Mouse (Mus musculus) inflammation-experienced regulatory T-cells, adult 6 months (primary cell): Measurements from ENCODE around the gene Herpud1. TPM values are rescaled to one million over a fixed set of nuclear protein-coding genes. Genes with fewer than 3 reads are reported as not detected.
"Not testable (repeated sequence)": the region's sequence is repeated elsewhere in the genome, so short reads cannot be mapped to it uniquely, and the experiment has no call there.

ENCODE experiments used
- ATAC-seq: one replicate; pipeline ENCODE4 v1.8.0; 2017
- polyA plus RNA-seq, 3 experiments: library from polyadenylated mRNA; unstranded; fragments of 100-300 nt; shearing (Covaris generic); gene quantifications; one replicate each; pipeline ENCODE4 v1.2.1; 2017

The Herpud1 gene
- polyA plus RNA-seq, 3 experiments from 2014 or later, result 75.9 to 149 (median 110) TPM

- ATAC-seq, result no peak
Observed at GRCm38 (mm10) chr8:94376176-94376575, 10.1 kb upstream of the Herpud1 start.

GRCm38 (mm10) chr8:94376580-94376979 is 9.7 kb upstream of the Herpud1 start:
- ATAC-seq, result no peak

- no peak for ATAC-seq
Observed at GRCm38 (mm10) chr8:94377031-94377430, 9.2 kb upstream of the Herpud1 start.

GRCm38 (mm10) chr8:94377714-94378205 is 8.5 kb upstream of the Herpud1 start:
- no peak for ATAC-seq

- ATAC-seq, result no peak
Observed at GRCm38 (mm10) chr8:94378763-94379415, 7.3 kb upstream of the Herpud1 start.

- ATAC-seq, result no peak
Observed at GRCm38 (mm10) chr8:94379686-94380085, 6.6 kb upstream of the Herpud1 start.

- no peak for ATAC-seq
Observed at GRCm38 (mm10) chr8:94384166-94384565, 2.1 kb upstream of the Herpud1 start.

GRCm38 (mm10) chr8:94385506-94386213 is 578 bp upstream of the Herpud1 start:
- ATAC-seq, result peak; percentile 22

- ATAC-seq, result peak; percentile 0
Observed at GRCm38 (mm10) chr8:94387027-94387684, 918 bp downstream of the Herpud1 start.

- ATAC-seq, result no peak
Observed at GRCm38 (mm10) chr8:94387785-94388184, 1.5 kb downstream of the Herpud1 start.

- no peak for ATAC-seq
Observed at GRCm38 (mm10) chr8:94389531-94389930, 3.3 kb downstream of the Herpud1 start.

- no peak for ATAC-seq
Observed at GRCm38 (mm10) chr8:94390429-94390828, 4.2 kb downstream of the Herpud1 start.

- ATAC-seq, result no peak
Observed at GRCm38 (mm10) chr8:94390910-94391309, 4.7 kb downstream of the Herpud1 start.

- peak; percentile 25 for ATAC-seq
Observed at GRCm38 (mm10) chr8:94392147-94392546, 5.9 kb downstream of the Herpud1 start.

GRCm38 (mm10) chr8:94392648-94393047 is 6.4 kb downstream of the Herpud1 start:
- ATAC-seq, result no peak

GRCm38 (mm10) chr8:94395851-94396540 is 9.8 kb downstream of the Herpud1 start:
- ATAC-seq, result no peak

- ATAC-seq, result peak; percentile 45
Observed at GRCm38 (mm10) chr8:94396964-94397657, 10.9 kb downstream of the Herpud1 start.

GRCm38 (mm10) chr8:94398587-94398986 is 12.3 kb downstream of the Herpud1 start:
- peak; percentile 76 for ATAC-seq

- no peak for ATAC-seq
Observed at GRCm38 (mm10) chr8:94399361-94399953, 13.2 kb downstream of the Herpud1 start.

- not testable (repeated sequence) for ATAC-seq
Observed at GRCm38 (mm10) chr8:94399957-94400356, 13.7 kb downstream of the Herpud1 start.

- peak; percentile 32 for ATAC-seq
Observed at GRCm38 (mm10) chr8:94408443-94409080, 22.3 kb downstream of the Herpud1 start.
